Comparison of ENCODE assay signal across 30 mouse cellular contexts in genomic region chr13:72637536-72637935, GRCm38 (mm10). TPM values are rescaled to one million over a fixed set of nuclear protein-coding genes. Genes with fewer than 3 reads are reported as not detected.
A peak's percentile ranks its signal among the peaks of the same experiment; 100 is the strongest.
DNase-seq lines count a peak whose midpoint lies in the region; ATAC-seq and TF ChIP-seq lines count a peak whose summit lies in the region.
"Had no signal": no experiment of that assay in that cellular context is flagged by ENCODE, and none has a peak within 500 bp of the region (broad histone marks: within the 10 kb centered on the region; RNA-seq: fewer than 3 reads in every experiment).

No protein-coding gene starts in this region.

- peaks cover 59% of the 10 kb centered on the region for H3K4me1 ChIP-seq in hindbrain, embryonic 12.5 days
- peaks cover 12% of the 10 kb centered on the region; the same call in 1 of the 2 replicates for H3K4me1 ChIP-seq in hindbrain, postnatal 0 days (ENCODE audit: insufficient read depth, low read length)
- peaks cover 28% of the 10 kb centered on the region for H3K4me1 ChIP-seq in hindbrain, embryonic 14.5 days (replicated peaks; ENCODE audit: control insufficient read depth, insufficient read depth, low read length)

- no peak for TF ChIP-seq CTCF in hindbrain, postnatal 0 days (IDR thresholded peaks at IDR 0.05; ENCODE audit: low read depth)

- DNase-seq in hindbrain, postnatal 0 days (ENCODE audit: low spot score) = no peak
- peak; percentile 20 for DNase-seq in retina, embryonic 14.5 days (ENCODE audit: low spot score)
- DNase-seq in retina, postnatal 1 day = no peak
- DNase-seq in hindbrain, embryonic 14.5 days (ENCODE audit: low spot score) = peak; percentile 28
- no peak for DNase-seq in lung, postnatal 4 days
- DNase-seq in layer of hippocampus, adult 9-11 months = no peak
- DNase-seq: adrenal gland, adult 8-10 months; B cell, adult 2 months; cerebellum, adult 9-11 months; gastrocnemius, adult 2 months; gastrocnemius, postnatal 36 days; heart, adult 2 months; kidney, adult 2 months; kidney, postnatal 36 days; right cerebral cortex, adult 18-20 months; spleen, adult 18-20 months; thymus, postnatal 14 days had no signal

- H3K27ac ChIP-seq in hindbrain, embryonic 12.5 days = no peak overlapping the region
- no peak overlapping the region for H3K27ac ChIP-seq in hindbrain, postnatal 0 days
- no peak overlapping the region for H3K27ac ChIP-seq in hindbrain, embryonic 14.5 days
- H3K27ac ChIP-seq: forebrain, embryonic 15.5 days; gastrocnemius, adult 2 months; heart, adult 2 months; hindbrain, embryonic 15.5 days; intestine, embryonic 15.5 days; layer of hippocampus, adult 2 months; limb, embryonic 13.5 days had no signal

- WGBS in hindbrain, embryonic 12.5 days = 10% methylated on average over 3 of the region's 3 CpGs
- 35% methylated on average over 3 of the region's 3 CpGs for WGBS in hindbrain, postnatal 0 days
- WGBS in hindbrain, embryonic 14.5 days = 20% methylated on average over 3 of the region's 3 CpGs

- no peaks in the 10 kb centered on the region for H3K36me3 ChIP-seq in hindbrain, embryonic 12.5 days
- H3K36me3 ChIP-seq in hindbrain, postnatal 0 days (ENCODE audit: insufficient read depth, low read length) = no peaks in the 10 kb centered on the region
- no peaks in the 10 kb centered on the region for H3K36me3 ChIP-seq in hindbrain, embryonic 14.5 days (replicated peaks; ENCODE audit: control insufficient read depth, insufficient read depth)
- H3K36me3 ChIP-seq: forebrain, embryonic 15.5 days; heart, embryonic 12.5 days; hindbrain, embryonic 15.5 days; intestine, embryonic 15.5 days; limb, embryonic 13.5 days; lung, embryonic 15.5 days had no signal

- H3K9ac ChIP-seq in hindbrain, embryonic 12.5 days = no peak overlapping the region
- no peak overlapping the region for H3K9ac ChIP-seq in hindbrain, postnatal 0 days (replicated peaks; ENCODE audit: low read length)
- H3K9ac ChIP-seq in hindbrain, embryonic 14.5 days = no peak overlapping the region
- H3K9ac ChIP-seq: forebrain, embryonic 15.5 days; heart, embryonic 12.5 days; hindbrain, embryonic 15.5 days; intestine, embryonic 15.5 days; limb, embryonic 13.5 days had no signal

- no peak overlapping the region for H3K4me3 ChIP-seq in hindbrain, embryonic 12.5 days
- H3K4me3 ChIP-seq in hindbrain, postnatal 0 days (ENCODE audit: low read length) = no peak overlapping the region
- H3K4me3 ChIP-seq in hindbrain, embryonic 14.5 days (replicated peaks; ENCODE audit: low read length) = no peak overlapping the region
- H3K4me3 ChIP-seq: forebrain, embryonic 15.5 days; gastrocnemius, adult 2 months; heart, adult 2 months; hindbrain, embryonic 15.5 days; intestine, embryonic 15.5 days; layer of hippocampus, adult 2 months; limb, embryonic 13.5 days; lung, embryonic 15.5 days had no signal

- peaks cover 66% of the 10 kb centered on the region for H3K27me3 ChIP-seq in hindbrain, embryonic 12.5 days
- H3K27me3 ChIP-seq in hindbrain, postnatal 0 days (ENCODE audit: insufficient read depth, low read length) = peaks cover 14% of the 10 kb centered on the region; the same call in 1 of the 2 replicates
- H3K27me3 ChIP-seq in hindbrain, embryonic 14.5 days (ENCODE audit: control insufficient read depth, insufficient read depth, low read length) = peaks cover 81% of the 10 kb centered on the region

- H3K9me3 ChIP-seq in hindbrain, embryonic 12.5 days (replicated peaks) = no peaks in the 10 kb centered on the region
- no peaks in the 10 kb centered on the region for H3K9me3 ChIP-seq in hindbrain, postnatal 0 days (ENCODE audit: low read length)
- no peaks in the 10 kb centered on the region for H3K9me3 ChIP-seq in hindbrain, embryonic 14.5 days (ENCODE audit: control insufficient read depth, low read length)
- H3K9me3 ChIP-seq: forebrain, embryonic 15.5 days; heart, embryonic 12.5 days; hindbrain, embryonic 15.5 days; intestine, embryonic 15.5 days; limb, embryonic 13.5 days; lung, embryonic 15.5 days had no signal

- H3K4me2 ChIP-seq in hindbrain, embryonic 12.5 days (replicated peaks) = peak overlapping the region; percentile 56; the same call in 1 of the 2 replicates
- H3K4me2 ChIP-seq in hindbrain, postnatal 0 days (ENCODE audit: low read depth, low read length) = no peak overlapping the region; the same call in 1 of the 2 replicates
- no peak overlapping the region for H3K4me2 ChIP-seq in hindbrain, embryonic 14.5 days (replicated peaks)
- H3K4me2 ChIP-seq: forebrain, embryonic 15.5 days; liver, embryonic 11.5 days had no signal

- ATAC-seq in hindbrain, embryonic 12.5 days (ENCODE audit: low FRiP score) = no peak
- ATAC-seq in hindbrain, postnatal 0 days = no peak
- no peak for ATAC-seq in hindbrain, embryonic 14.5 days (ENCODE audit: low FRiP score)
- ATAC-seq: forebrain, embryonic 15.5 days; intestine, embryonic 15.5 days had no signal

RNA-seq across cellular contexts. Expression of gene Irx2, which starts 8.9 kb away (rescaled TPM):
- 62.7 and 67.2 TPM in 2 replicates for polyA plus RNA-seq in hindbrain, embryonic 12.5 days (2016; fragmentation: Nextera tagmentation; extraction: Ambion mirVana)
- 46.9 and 48.7 TPM in 2 replicates for total RNA-seq in hindbrain, postnatal 0 days (2014; rRNA removed)
- polyA plus RNA-seq in hindbrain, postnatal 0 days (2015; fragmentation: Nextera tagmentation; extraction: Ambion mirVana) = 23.6 and 24.9 TPM in 2 replicates
- polyA plus RNA-seq in hindbrain, embryonic 14.5 days (2014; fragmentation: Nextera tagmentation; extraction: Ambion mirVana) = 23.4 and 31.8 TPM in 2 replicates
- total RNA-seq: gastrocnemius, adult 2 months; gastrocnemius, postnatal 36 days; layer of hippocampus, postnatal 25 days; left cerebral cortex, postnatal 36 days; megakaryocyte, adult 5-6 weeks had no signal
- polyA plus RNA-seq: liver, embryonic 16.5 days had no signal

Comparison
In these comparisons a context has a peak if more than half of its experiments do, and no peak if none do; other contexts are left out.
1. DNase-seq: peak in retina, embryonic 14.5 days (single experiment) and hindbrain, embryonic 14.5 days (single experiment); none in hindbrain, postnatal 0 days (single experiment), retina, postnatal 1 day (single experiment), lung, postnatal 4 days (0 of 2) and layer of hippocampus, adult 9-11 months (single experiment).